ENCODE assay signal across 8 mouse cellular contexts in genomic region chr11:50371399-50371841, GRCm38 (mm10). TPM values are rescaled to one million over a fixed set of nuclear protein-coding genes. Genes with fewer than 3 reads are reported as not detected.
DNase-seq lines count a peak whose midpoint lies in the region; ATAC-seq and TF ChIP-seq lines count a peak whose summit lies in the region.

No protein-coding gene starts in this region.

- H3K27me3 ChIP-seq in cerebellum, adult 2 months (ENCODE audit: control insufficient read depth, insufficient read depth, low read length): no peaks in the 10 kb centered on the region
- H3K27me3 ChIP-seq in forebrain, embryonic 15.5 days: no peaks in the 10 kb centered on the region
- no peaks in the 10 kb centered on the region for H3K27me3 ChIP-seq in hindbrain, embryonic 16.5 days (replicated peaks; ENCODE audit: control insufficient read depth, insufficient read depth, low read length)
- H3K27me3 ChIP-seq in limb, embryonic 14.5 days (ENCODE audit: control insufficient read depth, insufficient read depth, low read length): no peaks in the 10 kb centered on the region
- H3K27me3 ChIP-seq in midbrain, embryonic 14.5 days (ENCODE audit: control insufficient read depth, insufficient read depth, low read length): no peaks in the 10 kb centered on the region

- H3K27ac ChIP-seq in cerebellum, adult 2 months (ENCODE audit: insufficient read depth, low read length): peak overlapping the region; percentile 96
- peak overlapping the region; percentile 82 for H3K27ac ChIP-seq in forebrain, embryonic 15.5 days (replicated peaks)
- peak overlapping the region; percentile 88 for H3K27ac ChIP-seq in hindbrain, embryonic 16.5 days (ENCODE audit: low read depth, low read length)
- no peak overlapping the region for H3K27ac ChIP-seq in limb, embryonic 14.5 days (replicated peaks; ENCODE audit: low read depth, low read length)
- H3K27ac ChIP-seq in midbrain, embryonic 14.5 days (replicated peaks; ENCODE audit: low read depth, low read length): peak overlapping the region; percentile 88

- peak overlapping the region; percentile 50 for H3K4me2 ChIP-seq in forebrain, embryonic 15.5 days (replicated peaks)
- H3K4me2 ChIP-seq in hindbrain, embryonic 16.5 days (ENCODE audit: low read length): peak overlapping the region; percentile 60
- peak overlapping the region; percentile 56 for H3K4me2 ChIP-seq in limb, embryonic 14.5 days (replicated peaks; ENCODE audit: low read depth, low read length, severe bottlenecking)
- peak overlapping the region; percentile 57 for H3K4me2 ChIP-seq in midbrain, embryonic 14.5 days (ENCODE audit: low read length)

- no peaks in the 10 kb centered on the region for H3K9me3 ChIP-seq in forebrain, embryonic 15.5 days
- no peaks in the 10 kb centered on the region for H3K9me3 ChIP-seq in hindbrain, embryonic 16.5 days (ENCODE audit: control insufficient read depth, low read length)
- no peaks in the 10 kb centered on the region for H3K9me3 ChIP-seq in limb, embryonic 14.5 days (ENCODE audit: control insufficient read depth, low read length)
- H3K9me3 ChIP-seq in midbrain, embryonic 14.5 days (ENCODE audit: control insufficient read depth, low read length): no peaks in the 10 kb centered on the region

- ATAC-seq in forebrain, embryonic 15.5 days (replicated peaks): peak; percentile 47
- ATAC-seq in hindbrain, embryonic 16.5 days: peak; percentile 69; the same call in 1 of the 2 replicates
- peak; percentile 62; the same call in 1 of the 2 replicates for ATAC-seq in limb, embryonic 14.5 days (ENCODE audit: low FRiP score, low read depth)
- ATAC-seq in midbrain, embryonic 14.5 days (ENCODE audit: low FRiP score, low TSS enrichment): peak; percentile 71; the same call in 1 of the 2 replicates

- peak; percentile 54; the same call in 1 of the 2 replicates for TF ChIP-seq CTCF in cerebellum, adult 2 months (IDR thresholded peaks at IDR 0.05; ENCODE audit: borderline replicate concordance, insufficient read depth, low read depth, low read length)

- peak; percentile 61 for DNase-seq in layer of hippocampus, adult 11-12 months (ENCODE audit: low spot score)
- DNase-seq in layer of hippocampus, adult 9-11 months: no peak
- DNase-seq in cerebellum, adult 2 months: peak; percentile 75 to 79
- DNase-seq in limb, embryonic 14.5 days (ENCODE audit: low spot score): peak; percentile 71
- DNase-seq in midbrain, embryonic 14.5 days: peak; percentile 88
- peak; percentile 43 to 80 for DNase-seq in spleen, postnatal 10 days (ENCODE audit: low spot score in 2 of 2)

- under 1% methylated on average over 18 of the region's 18 CpGs for WGBS in cerebellum, adult 2 months
- under 1% methylated on average over 18 of the region's 18 CpGs for WGBS in forebrain, embryonic 15.5 days
- 1% methylated on average over 18 of the region's 18 CpGs for WGBS in hindbrain, embryonic 16.5 days
- WGBS in limb, embryonic 14.5 days: 4% methylated on average over 18 of the region's 18 CpGs
- under 1% methylated on average over 18 of the region's 18 CpGs for whole genome bisulfite sequencing in midbrain, embryonic 14.5 days

- no peaks in the 10 kb centered on the region for H3K36me3 ChIP-seq in forebrain, embryonic 15.5 days
- H3K36me3 ChIP-seq in hindbrain, embryonic 16.5 days (ENCODE audit: control insufficient read depth, insufficient read depth, low read length): no peaks in the 10 kb centered on the region
- no peaks in the 10 kb centered on the region for H3K36me3 ChIP-seq in limb, embryonic 14.5 days (ENCODE audit: control insufficient read depth, insufficient read depth, low read length)
- no peaks in the 10 kb centered on the region for H3K36me3 ChIP-seq in midbrain, embryonic 14.5 days (ENCODE audit: control insufficient read depth, insufficient read depth, low read length)

- peak overlapping the region; percentile 49 for H3K9ac ChIP-seq in forebrain, embryonic 15.5 days (replicated peaks)
- H3K9ac ChIP-seq in hindbrain, embryonic 16.5 days (ENCODE audit: low read depth, low read length): peak overlapping the region; percentile 69
- H3K9ac ChIP-seq in limb, embryonic 14.5 days (ENCODE audit: low read depth, low read length, severe bottlenecking): peak overlapping the region; percentile 52
- H3K9ac ChIP-seq in midbrain, embryonic 14.5 days (replicated peaks; ENCODE audit: low read length): peak overlapping the region; percentile 63

- peak overlapping the region; percentile 92 for H3K4me3 ChIP-seq in cerebellum, adult 2 months (replicated peaks; ENCODE audit: insufficient read depth, low read depth, low read length)
- H3K4me3 ChIP-seq in forebrain, embryonic 15.5 days: peak overlapping the region; percentile 35
- peak overlapping the region; percentile 37 for H3K4me3 ChIP-seq in hindbrain, embryonic 16.5 days (ENCODE audit: low read length)
- H3K4me3 ChIP-seq in limb, embryonic 14.5 days (replicated peaks; ENCODE audit: low read length): peak overlapping the region; percentile 31
- H3K4me3 ChIP-seq in midbrain, embryonic 14.5 days (replicated peaks; ENCODE audit: low read depth, low read length): peak overlapping the region; percentile 35

- H3K4me1 ChIP-seq in cerebellum, adult 2 months (ENCODE audit: control insufficient read depth, insufficient read depth, low read length): peaks cover 6% of the 10 kb centered on the region; the same call in 1 of the 2 replicates
- H3K4me1 ChIP-seq in forebrain, embryonic 15.5 days: peaks cover 18% of the 10 kb centered on the region
- H3K4me1 ChIP-seq in hindbrain, embryonic 16.5 days (ENCODE audit: control insufficient read depth, insufficient read depth, low read depth, low read length): peaks cover 7% of the 10 kb centered on the region
- H3K4me1 ChIP-seq in limb, embryonic 14.5 days (ENCODE audit: control insufficient read depth, insufficient read depth, low read length): peaks cover 4% of the 10 kb centered on the region; the same call in 1 of the 2 replicates
- peaks cover 14% of the 10 kb centered on the region for H3K4me1 ChIP-seq in midbrain, embryonic 14.5 days (ENCODE audit: control insufficient read depth, insufficient read depth, low read length)

- peak; percentile 67 for TF ChIP-seq POLR2A in cerebellum, adult 2 months (IDR thresholded peaks at IDR 0.05; ENCODE audit: borderline replicate concordance, insufficient read depth, low read length)
- TF ChIP-seq POLR2A in limb, embryonic 14.5 days (IDR thresholded peaks at IDR 0.05; ENCODE audit: borderline replicate concordance, extremely low read depth, insufficient read depth, insufficient read length): 0 out of 2 replicates have a peak, but pooled peaks have one; percentile 29

RNA-seq across cellular contexts. Expression of gene Hnrnph1, which starts 5.4 kb away (rescaled TPM):
- 264 and 318 TPM in 2 replicates for polyA plus RNA-seq in cerebellum, adult 2 months (2012; rRNA removed)
- 664 and 668 TPM in 2 replicates for polyA plus RNA-seq in forebrain, embryonic 15.5 days (2015; fragmentation: Nextera tagmentation; extraction: Ambion mirVana)
- 384 and 414 TPM in 2 replicates for polyA plus RNA-seq in hindbrain, embryonic 16.5 days (2015; fragmentation: Nextera tagmentation; extraction: Ambion mirVana)
- polyA plus RNA-seq in limb, embryonic 14.5 days (2012; rRNA removed): 769 and 778 TPM in 2 replicates
- 453 and 466 TPM in 2 replicates for polyA plus RNA-seq in limb, embryonic 14.5 days (2014; fragmentation: Nextera tagmentation; extraction: Ambion mirVana)
- 539 and 584 TPM in 2 replicates for polyA plus RNA-seq in midbrain, embryonic 14.5 days (2014; fragmentation: Nextera tagmentation; extraction: Ambion mirVana)

RNA-seq across cellular contexts. Expression of gene Cby3, which starts 17.2 kb away (rescaled TPM):
- 0.34 and 0.63 TPM in 2 replicates for polyA plus RNA-seq in cerebellum, adult 2 months (2012; rRNA removed)
- 1.2 and 1.9 TPM in 2 replicates for polyA plus RNA-seq in forebrain, embryonic 15.5 days (2015; fragmentation: Nextera tagmentation; extraction: Ambion mirVana)
- 0.86 and 2.6 TPM in 2 replicates for polyA plus RNA-seq in hindbrain, embryonic 16.5 days (2015; fragmentation: Nextera tagmentation; extraction: Ambion mirVana)
- 0.16 TPM in 1 of 2 replicates, not detected in the other for polyA plus RNA-seq in limb, embryonic 14.5 days (2012; rRNA removed)
- 0.47 TPM in 1 of 2 replicates, not detected in the other for polyA plus RNA-seq in limb, embryonic 14.5 days (2014; fragmentation: Nextera tagmentation; extraction: Ambion mirVana)
- polyA plus RNA-seq in midbrain, embryonic 14.5 days (2014; fragmentation: Nextera tagmentation; extraction: Ambion mirVana): 0.32 and 0.77 TPM in 2 replicates

RNA-seq across cellular contexts. Expression of gene Canx, which starts 45.9 kb away (rescaled TPM):
- 215 and 264 TPM in 2 replicates for polyA plus RNA-seq in cerebellum, adult 2 months (2012; rRNA removed)
- 241 and 250 TPM in 2 replicates for polyA plus RNA-seq in forebrain, embryonic 15.5 days (2015; fragmentation: Nextera tagmentation; extraction: Ambion mirVana)
- polyA plus RNA-seq in hindbrain, embryonic 16.5 days (2015; fragmentation: Nextera tagmentation; extraction: Ambion mirVana): 303 and 304 TPM in 2 replicates
- polyA plus RNA-seq in limb, embryonic 14.5 days (2012; rRNA removed): 150 and 208 TPM in 2 replicates
- polyA plus RNA-seq in limb, embryonic 14.5 days (2014; fragmentation: Nextera tagmentation; extraction: Ambion mirVana): 232 and 244 TPM in 2 replicates
- 181 and 232 TPM in 2 replicates for polyA plus RNA-seq in midbrain, embryonic 14.5 days (2014; fragmentation: Nextera tagmentation; extraction: Ambion mirVana)

RNA-seq across cellular contexts. Expression of gene Rufy1, which starts 59.5 kb away (rescaled TPM):
- polyA plus RNA-seq in cerebellum, adult 2 months (2012; rRNA removed): 35.6 and 38.3 TPM in 2 replicates
- 29.5 and 30.0 TPM in 2 replicates for polyA plus RNA-seq in forebrain, embryonic 15.5 days (2015; fragmentation: Nextera tagmentation; extraction: Ambion mirVana)
- 23.5 and 25.1 TPM in 2 replicates for polyA plus RNA-seq in hindbrain, embryonic 16.5 days (2015; fragmentation: Nextera tagmentation; extraction: Ambion mirVana)
- 16.5 and 20.3 TPM in 2 replicates for polyA plus RNA-seq in limb, embryonic 14.5 days (2012; rRNA removed)
- polyA plus RNA-seq in limb, embryonic 14.5 days (2014; fragmentation: Nextera tagmentation; extraction: Ambion mirVana): 24.9 and 26.9 TPM in 2 replicates
- polyA plus RNA-seq in midbrain, embryonic 14.5 days (2014; fragmentation: Nextera tagmentation; extraction: Ambion mirVana): 25.0 and 31.6 TPM in 2 replicates

Comparison
In these comparisons a context has a peak if more than half of its experiments do, and no peak if none do; other contexts are left out.
1. H3K4me3 ChIP-seq: peak in every context shown above with its lines; median percentile 92 in cerebellum, adult 2 months; 37 in hindbrain, embryonic 16.5 days; 35 in forebrain, embryonic 15.5 days; 35 in midbrain, embryonic 14.5 days; 31 in limb, embryonic 14.5 days.